Comparison of ENCODE assay signal across 24 mouse cellular contexts in genomic region chr15:86077934-86078333, GRCm38 (mm10).
"Had no signal": no experiment of that assay in that cellular context is flagged by ENCODE, and none has a peak within 500 bp of the region (broad histone marks: within the 10 kb centered on the region; RNA-seq: fewer than 3 reads in every experiment).

No protein-coding gene starts in this region.

- H3K4me3 ChIP-seq: gastrocnemius, adult 2 months; hindbrain, embryonic 10.5 days; hindbrain, embryonic 12.5 days; intestine, embryonic 15.5 days; layer of hippocampus, adult 2 months; left cerebral cortex, adult 2 months; limb, embryonic 10.5 days; limb, embryonic 12.5 days; liver, embryonic 13.5 days; liver, embryonic 15.5 days had no signal

- DNase-seq: gastrocnemius, adult 2 months; gastrocnemius, postnatal 10 days; gastrocnemius, postnatal 25 days; heart, postnatal 4 days; kidney, adult 18-20 months; kidney, adult 8-10 months; kidney, postnatal 10 days; kidney, postnatal 25 days; kidney, postnatal 4 days; liver; liver, embryonic 13.5 days; liver, postnatal 0 days had no signal

- H3K4me2 ChIP-seq: hindbrain, embryonic 12.5 days; hindbrain, embryonic 14.5 days; intestine, embryonic 15.5 days; limb, embryonic 12.5 days; liver, embryonic 13.5 days; liver, embryonic 15.5 days had no signal

- H3K36me3 ChIP-seq: hindbrain, embryonic 10.5 days; intestine, embryonic 15.5 days; limb, embryonic 12.5 days; liver, embryonic 15.5 days had no signal

- H3K27ac ChIP-seq: hindbrain, embryonic 10.5 days; hindbrain, embryonic 12.5 days; hindbrain, embryonic 14.5 days; intestine, embryonic 15.5 days; layer of hippocampus, adult 2 months; left cerebral cortex, adult 2 months; limb, embryonic 10.5 days; limb, embryonic 12.5 days; liver, embryonic 13.5 days; liver, embryonic 15.5 days had no signal

- H3K27me3 ChIP-seq: hindbrain, embryonic 12.5 days; intestine, embryonic 15.5 days; limb, embryonic 12.5 days; liver, embryonic 13.5 days; liver, embryonic 15.5 days had no signal

- ATAC-seq: hindbrain, embryonic 16.5 days; inflammation-experienced regulatory T-cells, adult 6 months; intestine, embryonic 15.5 days; intestine, postnatal 0 days; liver, postnatal 0 days had no signal

- H3K9me3 ChIP-seq: hindbrain, embryonic 10.5 days; hindbrain, embryonic 12.5 days; intestine, embryonic 15.5 days; limb, embryonic 10.5 days; limb, embryonic 12.5 days; liver, embryonic 13.5 days; liver, embryonic 15.5 days had no signal

- H3K9ac ChIP-seq: hindbrain, embryonic 12.5 days; hindbrain, embryonic 14.5 days; intestine, embryonic 15.5 days; limb, embryonic 12.5 days; liver, embryonic 13.5 days; liver, embryonic 15.5 days; liver, postnatal 0 days had no signal
